Mouse (Mus musculus) cortical plate, adult 2 months (tissue): Measurements from ENCODE around the gene Cmc1.

Experiments used
- CTCF ChIP-seq: fragments of 200-500 bp; IDR thresholded peaks from 2 replicates; pipeline ENCODE4 v1.5.1; 2011; ENCODE audit warnings: mild to moderate bottlenecking, control low read depth, low read length; ENCODE audit not compliant: insufficient read depth; ENCODE audit errors: extremely low read depth
- POLR2A ChIP-seq: fragments of 200-500 bp; IDR thresholded peaks from 2 replicates; pipeline ENCODE4 v1.6.1; 2011; ENCODE audit warnings: mild to moderate bottlenecking, low read length, control low read depth; ENCODE audit not compliant: insufficient read depth; ENCODE audit errors: extremely low read depth

DNA sequence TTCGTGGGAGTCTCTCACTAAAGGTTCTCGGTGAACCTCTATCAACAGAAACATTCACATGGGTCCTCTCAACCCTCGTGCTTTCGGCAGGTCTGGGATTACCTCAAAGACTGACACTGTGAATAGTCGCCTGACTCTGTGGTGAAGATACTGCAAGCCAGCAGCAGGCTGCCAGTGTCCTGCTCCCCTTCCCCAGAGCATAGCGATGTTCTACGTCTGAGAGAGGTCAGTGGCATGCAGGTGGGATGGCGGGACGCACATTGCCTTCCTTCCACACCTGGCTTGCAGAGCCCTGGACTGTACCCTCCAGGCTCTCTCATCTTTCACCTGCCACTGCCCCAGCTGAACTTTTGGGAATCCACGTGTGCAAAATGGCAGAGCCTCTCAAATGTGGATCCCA lies 41.3 kb upstream of the Cmc1 start:
- TF ChIP-seq CTCF (no peak), POLR2A (no peak)
